Mouse (Mus musculus): ENCODE data around the gene Habp4. TPM values are rescaled to one million over a fixed set of nuclear protein-coding genes. Genes with fewer than 3 reads are reported as not detected.

Gene Habp4
- polyA plus RNA-seq, 1 experiment from 2014 or later: 41.9 TPM

DNA sequence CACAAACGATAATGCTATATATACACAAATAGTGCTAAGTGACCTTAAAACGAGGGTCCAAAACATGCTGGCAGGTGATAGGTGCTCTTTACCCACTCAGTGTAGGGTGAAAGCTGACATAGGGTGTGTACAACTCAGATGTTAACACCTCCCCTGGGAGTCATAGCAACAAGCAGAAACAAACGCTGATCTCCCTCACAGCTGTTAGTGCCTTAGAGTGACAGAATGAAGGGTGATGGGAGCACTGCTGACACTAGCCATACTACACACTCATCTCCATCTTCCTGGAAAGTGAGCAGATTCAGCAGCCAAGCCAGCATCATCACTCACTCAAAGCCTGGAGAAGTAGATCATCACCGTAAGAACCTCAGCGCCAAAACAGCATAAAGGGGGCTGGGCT is 11.5 kb upstream of the Habp4 start:
- no peak for ATAC-seq
- no peak overlapping the region for H3K9ac ChIP-seq (ENCODE audit: low read depth, low read length)
- WGBS: 72% methylated on average over 5 of the region's 5 CpGs
- H3K9me3 ChIP-seq (replicated peaks; ENCODE audit: control insufficient read depth, low read length, poor library complexity, severe bottlenecking): no peaks in the 10 kb centered on the region
- no peak overlapping the region for H3K27ac ChIP-seq (ENCODE audit: low read length)
- no peaks in the 10 kb centered on the region for H3K27me3 ChIP-seq (ENCODE audit: control insufficient read depth, insufficient read depth, low read depth, low read length)
- H3K4me2 ChIP-seq (ENCODE audit: low read length): no peak overlapping the region
- no peaks in the 10 kb centered on the region for H3K36me3 ChIP-seq (ENCODE audit: control insufficient read depth, insufficient read depth, low read length)
- peaks cover 6% of the 10 kb centered on the region for H3K4me1 ChIP-seq (ENCODE audit: control insufficient read depth, insufficient read depth, low read length)
- H3K4me3 ChIP-seq (ENCODE audit: low read depth, low read length): no peak overlapping the region

DNA sequence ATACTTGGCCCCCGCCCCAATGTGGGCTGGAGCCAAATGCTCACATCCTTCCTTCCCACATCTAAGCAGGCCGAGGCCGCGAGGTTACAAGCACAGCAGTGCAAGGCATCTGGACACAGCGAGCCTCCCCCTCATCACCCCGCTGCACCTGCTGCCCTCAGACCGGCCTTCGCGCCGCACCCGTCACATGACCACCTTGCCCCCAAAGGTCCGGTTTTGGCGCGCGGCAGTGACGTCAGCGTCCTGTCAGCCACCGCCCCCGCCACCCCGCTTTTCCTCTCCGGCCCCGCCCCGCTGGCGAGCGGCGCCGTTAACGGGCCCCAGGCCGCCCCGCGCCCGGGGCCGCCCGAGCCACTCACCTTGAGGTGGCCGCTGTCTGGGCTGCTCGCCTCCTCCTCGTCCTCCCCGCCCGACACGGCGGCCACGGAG is 9.4 kb upstream of the Habp4 start:
- peak overlapping the region; percentile 48; the same call in 1 of the 2 replicates for H3K27ac ChIP-seq (ENCODE audit: low read length)
- H3K9ac ChIP-seq (ENCODE audit: low read depth, low read length): peak overlapping the region; percentile 59
- ATAC-seq: peak; percentile 61
- peak overlapping the region; percentile 80 for H3K4me3 ChIP-seq (ENCODE audit: low read depth, low read length)
- peak overlapping the region; percentile 88 for H3K4me2 ChIP-seq (ENCODE audit: low read length)
- H3K27me3 ChIP-seq (ENCODE audit: control insufficient read depth, insufficient read depth, low read depth, low read length): no peaks in the 10 kb centered on the region
- H3K36me3 ChIP-seq (ENCODE audit: control insufficient read depth, insufficient read depth, low read length): no peaks in the 10 kb centered on the region
- 0% methylated on average over 36 of the region's 42 CpGs for WGBS
- peaks cover 6% of the 10 kb centered on the region for H3K4me1 ChIP-seq (ENCODE audit: control insufficient read depth, insufficient read depth, low read length)
- H3K9me3 ChIP-seq (replicated peaks; ENCODE audit: control insufficient read depth, low read length, poor library complexity, severe bottlenecking): no peaks in the 10 kb centered on the region

DNA sequence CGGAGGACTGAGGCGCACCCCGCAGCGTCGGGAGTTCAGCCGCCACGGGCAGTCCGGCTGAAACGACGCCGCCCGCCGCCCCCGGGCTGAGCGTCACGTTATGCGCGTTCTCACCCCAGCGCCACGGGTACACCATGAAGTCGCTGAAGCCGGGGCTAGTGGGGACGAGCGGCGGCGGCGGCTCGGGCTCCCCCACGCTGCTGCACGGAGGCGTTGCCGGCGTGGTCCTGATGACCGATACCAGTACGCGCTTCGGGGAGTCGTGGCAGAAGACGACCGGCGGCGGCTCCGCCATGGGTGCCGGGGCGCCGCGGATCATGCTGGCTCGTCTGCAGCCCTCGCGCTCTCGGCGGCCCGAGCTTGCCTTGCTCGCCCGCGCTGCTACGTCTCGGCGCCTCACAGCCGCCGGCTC is 8.9 kb upstream of the Habp4 start:
- under 1% methylated on average over 60 of the region's 61 CpGs for WGBS
- Histone ChIP-seq H3K27ac (ENCODE audit: low read length) (peak overlapping the region; percentile 48; the same call in 1 of the 2 replicates), H3K9ac (ENCODE audit: low read depth, low read length) (peak overlapping the region; percentile 59), H3K4me3 (ENCODE audit: low read depth, low read length) (peak overlapping the region; percentile 80), H3K4me2 (ENCODE audit: low read length) (peak overlapping the region; percentile 88), H3K9me3 (replicated peaks; ENCODE audit: control insufficient read depth, low read length, poor library complexity, severe bottlenecking) (no peaks in the 10 kb centered on the region), H3K36me3 (ENCODE audit: control insufficient read depth, insufficient read depth, low read length) (no peaks in the 10 kb centered on the region), H3K4me1 (ENCODE audit: control insufficient read depth, insufficient read depth, low read length) (peaks cover 6% of the 10 kb centered on the region), H3K27me3 (ENCODE audit: control insufficient read depth, insufficient read depth, low read depth, low read length) (no peaks in the 10 kb centered on the region)
- peak; percentile 78 for ATAC-seq

DNA sequence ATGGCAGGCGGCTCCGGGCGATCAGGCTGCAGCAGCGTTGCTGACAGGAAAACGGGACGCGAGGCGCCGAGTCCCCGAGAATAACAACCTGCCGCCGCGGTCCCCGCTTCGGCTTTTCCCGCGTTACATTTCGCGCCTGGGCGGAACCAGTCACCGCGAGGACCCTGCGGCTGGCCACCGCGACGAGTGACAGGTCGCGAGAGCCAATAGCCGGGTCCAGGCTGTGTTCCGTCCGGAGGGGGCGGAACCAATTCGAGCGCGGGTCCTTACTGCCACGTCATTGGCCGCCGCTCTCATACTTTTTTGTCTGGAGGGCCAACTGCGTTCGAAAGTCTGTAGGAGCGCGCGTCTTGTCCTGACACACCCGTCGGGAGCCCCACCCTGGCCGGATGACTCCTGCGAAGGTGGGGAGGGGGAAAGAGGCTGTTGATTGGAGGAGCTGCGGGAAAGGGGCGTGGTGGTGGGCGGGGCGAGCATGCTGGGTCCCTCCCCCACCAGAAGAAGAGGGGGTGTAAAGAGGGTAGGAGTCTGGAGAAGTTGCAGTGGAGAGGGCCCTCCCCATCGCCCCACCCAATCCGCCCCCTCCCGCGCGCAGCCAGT is 8.4 kb upstream of the Habp4 start, which contains the start of gene Zfp367:
Gene Zfp367 (minus strand): TSS at position 120 of the 600 bp plus-strand sequence.
- peak; percentile 99 for ATAC-seq
- H3K9me3 ChIP-seq (replicated peaks; ENCODE audit: control insufficient read depth, low read length, poor library complexity, severe bottlenecking): no peaks in the 10 kb centered on the region
- no peaks in the 10 kb centered on the region for H3K36me3 ChIP-seq (ENCODE audit: control insufficient read depth, insufficient read depth, low read length)
- H3K4me2 ChIP-seq (ENCODE audit: low read length): peak within 1 kb of the TSS; percentile 88
- WGBS: 0% methylated on average over 46 of the region's 56 CpGs
- no peaks in the 10 kb centered on the region for H3K27me3 ChIP-seq (ENCODE audit: control insufficient read depth, insufficient read depth, low read depth, low read length)
- H3K4me3 ChIP-seq (ENCODE audit: low read depth, low read length): peak within 1 kb of the TSS; percentile 80
- H3K4me1 ChIP-seq (ENCODE audit: control insufficient read depth, insufficient read depth, low read length): peaks cover 6% of the 10 kb centered on the region
- peak within 1 kb of the TSS; percentile 59 for H3K9ac ChIP-seq (ENCODE audit: low read depth, low read length)
- peak within 1 kb of the TSS; percentile 48; the same call in 1 of the 2 replicates for H3K27ac ChIP-seq (ENCODE audit: low read length)

DNA sequence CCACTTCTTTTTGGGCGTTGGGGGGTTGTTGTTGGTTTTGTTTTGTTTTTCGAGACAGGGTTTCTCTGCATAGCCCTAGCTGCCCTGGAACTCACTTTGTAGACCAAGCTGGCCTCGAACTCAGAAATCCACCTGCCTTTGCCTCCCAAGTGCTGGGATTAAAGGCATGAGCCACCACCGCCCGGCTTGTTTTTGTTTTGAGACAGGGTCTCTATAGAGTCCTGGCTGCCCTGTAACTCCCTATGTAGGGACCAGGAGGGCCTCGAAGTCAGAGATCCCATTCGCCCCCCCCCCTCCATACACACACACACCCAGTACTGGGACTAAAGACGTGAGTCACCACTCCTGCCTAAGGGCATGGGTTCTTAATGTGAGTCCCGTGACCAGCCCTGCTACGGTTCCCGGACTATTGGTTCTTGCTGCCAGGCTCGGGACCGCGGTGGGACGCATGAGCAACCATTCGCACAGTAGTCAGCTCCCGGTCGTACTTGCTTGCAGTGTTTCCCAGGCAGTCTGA is 7.8 kb upstream of the Habp4 start:
- Histone ChIP-seq H3K4me1 (ENCODE audit: control insufficient read depth, insufficient read depth, low read length) (peaks cover 6% of the 10 kb centered on the region), H3K36me3 (ENCODE audit: control insufficient read depth, insufficient read depth, low read length) (no peaks in the 10 kb centered on the region), H3K4me2 (ENCODE audit: low read length) (peak overlapping the region; percentile 88), H3K27me3 (ENCODE audit: control insufficient read depth, insufficient read depth, low read depth, low read length) (no peaks in the 10 kb centered on the region), H3K27ac (ENCODE audit: low read length) (no peak overlapping the region), H3K9me3 (replicated peaks; ENCODE audit: control insufficient read depth, low read length, poor library complexity, severe bottlenecking) (no peaks in the 10 kb centered on the region), H3K9ac (ENCODE audit: low read depth, low read length) (peak overlapping the region; percentile 54; the same call in 1 of the 2 replicates), H3K4me3 (ENCODE audit: low read depth, low read length) (peak overlapping the region; percentile 80)
- peak; percentile 18; the same call in 1 of the 2 replicates for ATAC-seq
- under 1% methylated on average over 18 of the region's 18 CpGs for WGBS

DNA sequence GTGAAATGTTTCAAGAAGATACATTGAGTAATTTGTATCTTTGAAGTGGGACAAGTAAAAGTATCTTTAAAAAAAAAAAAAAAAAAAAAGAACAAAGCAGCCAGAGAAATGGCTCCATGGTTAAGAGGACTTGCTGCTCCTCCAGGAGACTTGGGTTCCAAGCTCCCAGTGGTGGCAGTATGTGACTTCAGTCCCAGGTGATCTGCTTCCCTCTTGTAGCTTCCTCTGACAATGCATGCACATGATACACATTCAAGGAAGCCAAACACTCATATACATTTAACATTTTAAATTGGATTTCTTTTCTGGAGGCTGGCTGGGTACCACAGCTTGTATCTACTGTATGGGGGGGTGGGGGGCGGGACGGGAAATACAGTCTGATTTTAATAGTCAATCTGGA is 7.0 kb upstream of the Habp4 start:
- H3K27ac ChIP-seq (ENCODE audit: low read length): no peak overlapping the region
- H3K4me1 ChIP-seq (ENCODE audit: control insufficient read depth, insufficient read depth, low read length): peaks cover 6% of the 10 kb centered on the region
- WGBS: 61% methylated on average over 2 of the region's 2 CpGs
- H3K36me3 ChIP-seq (ENCODE audit: control insufficient read depth, insufficient read depth, low read length): no peaks in the 10 kb centered on the region
- H3K4me3 ChIP-seq (ENCODE audit: low read depth, low read length): no peak overlapping the region
- no peak overlapping the region for H3K4me2 ChIP-seq (ENCODE audit: low read length)
- no peaks in the 10 kb centered on the region for H3K9me3 ChIP-seq (replicated peaks; ENCODE audit: control insufficient read depth, low read length, poor library complexity, severe bottlenecking)
- no peaks in the 10 kb centered on the region for H3K27me3 ChIP-seq (ENCODE audit: control insufficient read depth, insufficient read depth, low read depth, low read length)
- no peak overlapping the region for H3K9ac ChIP-seq (ENCODE audit: low read depth, low read length)
- ATAC-seq: no peak

DNA sequence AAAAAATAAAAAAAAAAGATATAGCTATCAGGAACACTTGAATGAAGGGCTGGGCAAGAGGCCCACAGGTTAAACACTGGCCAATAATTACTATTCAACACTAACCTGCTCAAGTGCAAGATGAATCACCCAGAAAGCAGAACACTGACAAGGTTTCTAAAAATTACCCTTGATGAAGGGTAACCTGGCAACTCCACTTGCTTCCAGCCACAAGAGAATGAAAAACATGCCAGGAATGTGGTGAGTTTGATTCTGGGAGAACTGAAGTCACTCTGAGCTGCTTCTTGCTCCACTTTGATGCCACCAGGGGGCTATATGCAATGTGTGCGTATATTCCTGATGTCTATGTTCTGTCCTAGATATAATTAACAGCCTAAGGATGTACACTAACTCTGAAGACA is 6.5 kb upstream of the Habp4 start:
- Histone ChIP-seq H3K36me3 (ENCODE audit: control insufficient read depth, insufficient read depth, low read length) (no peaks in the 10 kb centered on the region), H3K4me1 (ENCODE audit: control insufficient read depth, insufficient read depth, low read length) (peaks cover 6% of the 10 kb centered on the region), H3K4me2 (ENCODE audit: low read length) (no peak overlapping the region), H3K4me3 (ENCODE audit: low read depth, low read length) (no peak overlapping the region), H3K27ac (ENCODE audit: low read length) (no peak overlapping the region), H3K9ac (ENCODE audit: low read depth, low read length) (no peak overlapping the region), H3K27me3 (ENCODE audit: control insufficient read depth, insufficient read depth, low read depth, low read length) (no peaks in the 10 kb centered on the region), H3K9me3 (replicated peaks; ENCODE audit: control insufficient read depth, low read length, poor library complexity, severe bottlenecking) (no peaks in the 10 kb centered on the region)
- 3% methylated on average over 1 of the region's 1 CpGs for WGBS
- no peak for ATAC-seq

DNA sequence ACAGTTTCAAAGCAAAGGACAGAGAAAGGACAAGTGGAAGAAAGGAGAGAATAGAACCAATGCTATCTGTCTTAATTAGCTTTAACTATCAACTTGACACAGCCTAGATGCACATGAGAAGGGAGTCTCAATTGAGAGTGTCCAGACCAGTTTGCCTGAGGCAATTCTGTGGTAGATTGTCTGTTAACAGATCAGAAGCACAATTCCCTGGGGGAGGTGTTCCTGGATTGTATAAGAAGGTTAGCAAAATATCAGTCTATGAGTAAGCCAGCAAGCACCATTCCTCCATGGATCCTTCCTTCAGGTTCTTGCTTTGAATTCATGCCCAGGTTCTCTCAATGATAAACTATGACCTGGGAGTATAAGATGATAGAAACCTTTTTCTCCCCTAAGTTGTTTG is 4.7 kb upstream of the Habp4 start:
- no peak overlapping the region for H3K27ac ChIP-seq (ENCODE audit: low read length)
- no peaks in the 10 kb centered on the region for H3K36me3 ChIP-seq (ENCODE audit: control insufficient read depth, insufficient read depth, low read length)
- H3K4me2 ChIP-seq (ENCODE audit: low read length): no peak overlapping the region
- H3K9me3 ChIP-seq (replicated peaks; ENCODE audit: control insufficient read depth, low read length, poor library complexity, severe bottlenecking): no peaks in the 10 kb centered on the region
- ATAC-seq: no peak
- no peak overlapping the region for H3K4me3 ChIP-seq (ENCODE audit: low read depth, low read length)
- H3K27me3 ChIP-seq (ENCODE audit: control insufficient read depth, insufficient read depth, low read depth, low read length): no peaks in the 10 kb centered on the region; the same call in 1 of the 2 replicates
- peaks cover 3% of the 10 kb centered on the region; the same call in 1 of the 2 replicates for H3K4me1 ChIP-seq (ENCODE audit: control insufficient read depth, insufficient read depth, low read length)
- H3K9ac ChIP-seq (ENCODE audit: low read depth, low read length): no peak overlapping the region

DNA sequence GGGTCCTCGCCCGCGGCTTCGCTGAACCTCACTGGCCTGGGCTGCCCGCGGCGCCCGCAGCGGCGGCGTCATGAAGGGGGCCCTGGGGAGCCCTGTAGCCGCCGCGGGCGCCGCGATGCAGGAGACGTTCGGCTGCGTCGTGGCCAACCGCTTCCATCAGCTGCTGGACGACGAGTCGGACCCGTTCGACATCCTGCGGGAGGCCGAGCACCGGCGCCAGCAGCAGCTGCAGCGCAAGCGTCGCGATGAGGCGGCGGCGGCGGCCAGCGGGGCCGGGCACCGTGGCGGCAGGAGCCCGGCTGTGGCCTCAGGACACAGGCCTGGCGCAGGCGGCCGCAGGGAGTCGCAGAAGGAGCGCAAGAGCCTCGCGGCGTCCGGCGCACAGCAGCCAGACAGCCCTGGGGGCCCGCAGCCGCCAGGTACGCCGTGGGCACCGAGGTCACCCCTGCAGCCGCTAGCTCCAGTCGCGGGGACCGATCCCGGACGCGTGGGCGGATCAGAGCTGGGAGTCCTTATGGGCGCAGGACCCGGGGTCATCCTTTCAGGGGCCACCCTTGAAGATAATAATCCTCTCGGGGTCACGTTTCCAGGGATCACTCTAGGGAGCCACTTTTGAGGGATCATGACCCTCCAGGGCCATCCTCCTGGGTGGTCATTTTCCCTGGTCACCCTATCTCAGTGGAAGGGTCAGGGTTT is 440 bp downstream of the Habp4 start:
- Histone ChIP-seq H3K4me2 (ENCODE audit: low read length) (peak overlapping the region; percentile 80), H3K4me3 (ENCODE audit: low read depth, low read length) (peak overlapping the region; percentile 85), H3K9me3 (replicated peaks; ENCODE audit: control insufficient read depth, low read length, poor library complexity, severe bottlenecking) (peaks cover 5% of the 10 kb centered on the region), H3K27me3 (ENCODE audit: control insufficient read depth, insufficient read depth, low read depth, low read length) (no peaks in the 10 kb centered on the region; the same call in 1 of the 2 replicates), H3K4me1 (ENCODE audit: control insufficient read depth, insufficient read depth, low read length) (peaks cover 12% of the 10 kb centered on the region), H3K27ac (ENCODE audit: low read length) (peak overlapping the region; percentile 81), H3K36me3 (ENCODE audit: control insufficient read depth, insufficient read depth, low read length) (0 out of 2 replicates have a peak, but pooled peaks cover 4% of the 10 kb centered on the region), H3K9ac (ENCODE audit: low read depth, low read length) (peak overlapping the region; percentile 88)
- no peak; the same call in none of the 2 replicates for ATAC-seq
- WGBS: 0% methylated on average over 64 of the region's 71 CpGs
